Mouse (Mus musculus): ENCODE data around the gene Taok1. TPM values are rescaled to one million over a fixed set of nuclear protein-coding genes. Genes with fewer than 3 reads are reported as not detected.

The Taok1 gene
- polyA plus RNA-seq, 1 experiment from 2014 or later: 11.8 TPM

DNA sequence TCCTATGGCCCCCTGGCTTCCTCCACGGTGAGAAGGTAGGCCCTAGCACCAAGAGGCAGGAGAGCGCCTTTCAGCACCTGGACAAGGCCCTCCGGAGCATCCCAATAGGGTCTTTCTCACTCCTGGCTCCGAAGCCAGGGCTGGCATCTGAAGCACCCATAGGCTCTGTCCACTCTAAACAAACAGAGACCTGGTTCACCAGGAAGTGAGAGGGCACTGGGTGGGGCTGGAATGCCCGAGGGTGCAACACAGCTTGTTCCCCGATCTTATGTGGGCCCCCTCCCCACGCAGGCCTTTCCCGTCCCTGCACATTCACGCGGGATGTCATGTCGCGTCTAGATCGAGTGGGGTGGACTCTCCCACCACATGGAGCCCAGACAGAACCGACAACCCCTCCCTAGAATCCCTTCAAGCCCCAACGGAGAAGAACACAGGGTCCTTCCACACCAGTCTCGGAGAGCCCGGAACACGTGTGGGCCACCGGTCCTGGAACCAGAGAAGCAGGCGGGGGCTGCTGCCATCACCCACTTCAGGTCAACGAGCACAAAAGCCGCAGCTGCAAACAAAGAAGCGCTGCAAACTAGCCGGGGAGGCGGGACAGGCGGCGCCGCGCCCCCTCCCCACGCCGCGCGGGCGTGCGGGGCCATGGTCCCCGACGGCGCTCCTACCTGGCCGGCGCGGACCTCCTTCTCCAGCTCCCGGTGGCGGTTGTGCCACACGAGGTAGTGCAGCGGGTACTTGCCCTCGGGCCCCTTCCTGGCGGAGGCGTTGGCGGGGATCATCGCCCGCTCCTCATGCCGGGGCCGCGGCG is 118.6 kb downstream of the Taok1 start:
- Histone ChIP-seq H3K4me1 (replicated peaks; ENCODE audit: control insufficient read depth, insufficient read depth) (peaks cover 13% of the 10 kb centered on the region), H3K36me3 (ENCODE audit: control insufficient read depth, insufficient read depth, low read length) (no peaks in the 10 kb centered on the region), H3K9ac (ENCODE audit: low read length) (peak overlapping the region; percentile 76), H3K4me2 (replicated peaks; ENCODE audit: low read depth) (peak overlapping the region; percentile 97), H3K9me3 (ENCODE audit: control insufficient read depth, low read length) (no peaks in the 10 kb centered on the region), H3K27me3 (ENCODE audit: control insufficient read depth, insufficient read depth, low read length) (no peaks in the 10 kb centered on the region), H3K4me3 (ENCODE audit: low read depth, low read length) (peak overlapping the region; percentile 77), H3K27ac (replicated peaks) (no peak overlapping the region)
- 8% methylated on average over 34 of the region's 55 CpGs for WGBS
- DNase-seq (ENCODE audit: low spot score): peak; percentile 39
- no peak for ATAC-seq (ENCODE audit: low FRiP score, low TSS enrichment)
- TF ChIP-seq CTCF (IDR thresholded peaks at IDR 0.05; ENCODE audit: low read depth) (no peak), EP300 (optimal IDR thresholded peaks at IDR 0.05) (no peak)

DNA sequence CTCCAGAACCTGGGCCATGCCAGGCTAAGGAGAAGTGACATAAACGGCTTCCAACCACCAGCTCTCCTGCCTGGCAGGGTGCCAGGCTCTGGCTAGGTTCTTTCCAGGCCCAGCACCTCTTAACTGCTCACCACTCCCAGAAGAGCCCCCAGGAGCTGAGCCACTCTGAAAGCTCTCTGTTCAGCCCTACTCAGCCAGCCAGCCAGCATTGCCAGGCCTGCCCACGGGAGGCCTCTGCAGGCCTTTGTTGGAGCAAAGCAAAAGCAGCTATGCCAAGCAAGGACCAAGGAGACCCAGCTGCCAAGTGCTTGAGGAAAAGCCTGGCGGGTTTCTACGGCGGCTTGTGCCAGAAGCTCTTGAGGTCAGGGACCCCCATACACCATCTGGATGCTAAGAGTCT is 120.8 kb downstream of the Taok1 start:
- H3K4me2 ChIP-seq (replicated peaks; ENCODE audit: low read depth): no peak overlapping the region
- DNase-seq (ENCODE audit: low spot score) (no peak), ATAC-seq (ENCODE audit: low FRiP score, low TSS enrichment) (no peak)
- no peaks in the 10 kb centered on the region for H3K9me3 ChIP-seq (ENCODE audit: control insufficient read depth, low read length)
- H3K27me3 ChIP-seq (ENCODE audit: control insufficient read depth, insufficient read depth, low read length): no peaks in the 10 kb centered on the region
- no peaks in the 10 kb centered on the region for H3K36me3 ChIP-seq (ENCODE audit: control insufficient read depth, insufficient read depth, low read length)
- WGBS: 57% methylated on average over 5 of the region's 5 CpGs
- TF ChIP-seq CTCF (IDR thresholded peaks at IDR 0.05; ENCODE audit: low read depth) (peak; percentile 39), EP300 (optimal IDR thresholded peaks at IDR 0.05) (no peak)
- peaks cover 13% of the 10 kb centered on the region for H3K4me1 ChIP-seq (replicated peaks; ENCODE audit: control insufficient read depth, insufficient read depth)
- no peak overlapping the region for H3K4me3 ChIP-seq (ENCODE audit: low read depth, low read length)
- no peak overlapping the region for H3K27ac ChIP-seq (replicated peaks)
- H3K9ac ChIP-seq (ENCODE audit: low read length): no peak overlapping the region

DNA sequence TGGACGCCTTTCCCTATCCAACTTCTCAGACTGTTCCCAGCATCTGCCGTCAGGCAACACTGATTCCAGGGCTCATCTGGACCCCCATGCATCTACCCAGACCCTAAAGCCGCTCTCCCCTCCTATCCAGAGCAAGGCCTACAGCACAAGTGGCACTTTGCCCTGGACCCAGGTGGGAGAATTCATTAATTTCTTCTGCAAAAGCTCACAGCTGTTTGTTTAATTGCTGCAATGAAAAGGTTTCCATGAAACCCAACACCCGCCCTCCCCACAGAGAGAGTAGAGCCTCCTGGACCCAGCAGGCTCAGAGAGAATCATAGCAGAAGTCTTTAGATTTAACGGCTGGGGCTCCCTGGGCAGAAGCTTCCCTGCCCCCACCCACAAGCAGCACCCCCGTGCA is 122.4 kb downstream of the Taok1 start:
- ATAC-seq (ENCODE audit: low FRiP score, low TSS enrichment) (no peak), DNase-seq (ENCODE audit: low spot score) (no peak)
- Histone ChIP-seq H3K4me1 (replicated peaks; ENCODE audit: control insufficient read depth, insufficient read depth) (peaks cover 7% of the 10 kb centered on the region), H3K27ac (replicated peaks) (no peak overlapping the region), H3K4me2 (replicated peaks; ENCODE audit: low read depth) (no peak overlapping the region), H3K36me3 (ENCODE audit: control insufficient read depth, insufficient read depth, low read length) (no peaks in the 10 kb centered on the region), H3K9ac (ENCODE audit: low read length) (no peak overlapping the region), H3K4me3 (ENCODE audit: low read depth, low read length) (no peak overlapping the region), H3K9me3 (ENCODE audit: control insufficient read depth, low read length) (no peaks in the 10 kb centered on the region), H3K27me3 (ENCODE audit: control insufficient read depth, insufficient read depth, low read length) (no peaks in the 10 kb centered on the region)
- TF ChIP-seq CTCF (IDR thresholded peaks at IDR 0.05; ENCODE audit: low read depth) (no peak), EP300 (optimal IDR thresholded peaks at IDR 0.05) (no peak)
- WGBS: 56% methylated on average over 6 of the region's 6 CpGs

DNA sequence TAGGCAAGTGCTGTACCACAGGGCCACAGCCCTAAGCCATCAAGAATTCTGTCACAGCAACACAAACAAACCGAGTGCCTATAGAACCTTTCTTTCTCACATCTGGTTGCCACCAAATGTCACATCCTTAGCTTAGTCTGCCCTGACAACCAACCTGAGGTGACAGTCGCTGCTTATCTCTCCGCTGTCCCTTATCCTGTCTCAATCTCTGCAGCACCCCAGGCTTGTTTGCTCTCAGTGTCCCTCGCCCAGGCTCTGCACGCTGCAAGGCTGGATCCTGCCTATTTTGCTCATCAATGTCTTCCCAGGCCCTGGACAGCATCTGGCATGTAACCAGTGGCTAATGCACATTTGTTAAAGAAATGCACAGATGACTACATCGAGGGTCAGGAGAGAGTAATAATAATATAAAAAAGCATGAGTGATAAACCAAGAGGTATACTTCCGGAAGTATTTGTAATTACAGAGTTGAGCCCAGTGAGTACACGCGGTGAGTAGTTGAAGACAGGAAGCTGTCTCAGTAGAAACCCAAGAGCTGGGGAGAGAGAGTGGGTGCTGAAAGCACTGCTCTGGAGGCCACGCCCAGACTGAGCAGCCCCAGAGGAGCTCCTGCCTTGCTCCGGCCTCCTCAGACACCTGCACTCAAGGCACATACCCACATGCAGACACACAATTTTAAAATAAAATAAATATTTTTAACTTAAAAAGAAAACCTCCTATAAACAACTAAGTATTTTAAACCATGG is 123.9 kb downstream of the Taok1 start:
- no peak overlapping the region for H3K4me2 ChIP-seq (replicated peaks; ENCODE audit: low read depth)
- no peak for DNase-seq (ENCODE audit: low spot score)
- no peak overlapping the region for H3K4me3 ChIP-seq (ENCODE audit: low read depth, low read length)
- H3K9ac ChIP-seq (ENCODE audit: low read length): no peak overlapping the region
- H3K27me3 ChIP-seq (ENCODE audit: control insufficient read depth, insufficient read depth, low read length): no peaks in the 10 kb centered on the region
- 51% methylated on average over 11 of the region's 11 CpGs for WGBS
- H3K27ac ChIP-seq (replicated peaks): no peak overlapping the region
- H3K4me1 ChIP-seq (replicated peaks; ENCODE audit: control insufficient read depth, insufficient read depth): peaks cover 5% of the 10 kb centered on the region
- no peaks in the 10 kb centered on the region for H3K36me3 ChIP-seq (ENCODE audit: control insufficient read depth, insufficient read depth, low read length)
- no peaks in the 10 kb centered on the region for H3K9me3 ChIP-seq (ENCODE audit: control insufficient read depth, low read length)
- TF ChIP-seq EP300 (optimal IDR thresholded peaks at IDR 0.05) (no peak), CTCF (IDR thresholded peaks at IDR 0.05; ENCODE audit: low read depth) (no peak)
- no peak for ATAC-seq (ENCODE audit: low FRiP score, low TSS enrichment)

DNA sequence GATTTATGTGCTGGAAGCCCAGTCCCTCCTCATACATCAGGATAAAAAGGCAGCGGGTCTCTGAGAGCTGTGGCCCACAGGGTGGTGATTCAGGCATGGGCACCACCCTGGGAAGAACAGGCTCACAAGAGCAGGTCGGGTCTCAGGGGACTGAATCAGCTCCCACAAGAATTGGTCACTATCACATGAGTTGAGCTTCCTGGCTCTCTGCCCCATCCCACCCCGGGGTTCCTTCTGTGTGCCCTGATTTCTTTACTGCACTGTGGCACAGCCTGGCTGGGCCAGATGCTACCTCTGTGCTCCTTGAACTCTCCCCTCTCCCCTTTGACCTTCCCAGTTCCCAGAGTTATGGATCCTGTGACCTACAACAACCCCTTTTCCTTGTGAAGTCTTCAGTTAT is 124.6 kb downstream of the Taok1 start:
- Histone ChIP-seq H3K27ac (replicated peaks) (no peak overlapping the region), H3K9ac (ENCODE audit: low read length) (no peak overlapping the region), H3K36me3 (ENCODE audit: control insufficient read depth, insufficient read depth, low read length) (no peaks in the 10 kb centered on the region), H3K4me3 (ENCODE audit: low read depth, low read length) (no peak overlapping the region), H3K4me2 (replicated peaks; ENCODE audit: low read depth) (no peak overlapping the region), H3K27me3 (ENCODE audit: control insufficient read depth, insufficient read depth, low read length) (no peaks in the 10 kb centered on the region), H3K9me3 (ENCODE audit: control insufficient read depth, low read length) (no peaks in the 10 kb centered on the region), H3K4me1 (replicated peaks; ENCODE audit: control insufficient read depth, insufficient read depth) (peaks cover 5% of the 10 kb centered on the region; the same call in 1 of the 2 replicates)
- WGBS: 72% methylated on average over 3 of the region's 3 CpGs
- TF ChIP-seq EP300 (optimal IDR thresholded peaks at IDR 0.05) (no peak), CTCF (IDR thresholded peaks at IDR 0.05; ENCODE audit: low read depth) (no peak)
- no peak for DNase-seq (ENCODE audit: low spot score)
- no peak for ATAC-seq (ENCODE audit: low FRiP score, low TSS enrichment)

Other genes starting within 250 kb of the Taok1 start
- 0.11 and 0.22 TPM in 2 replicates for gene Coro6, start 145.4 kb downstream of the Taok1 start, polyA plus RNA-seq (2015; fragmentation: Nextera tagmentation; extraction: Ambion mirVana)
- 2.4 and 3.0 TPM in 2 replicates for gene Ankrd13b, start 118.1 kb downstream of the Taok1 start, polyA plus RNA-seq (2015; fragmentation: Nextera tagmentation; extraction: Ambion mirVana)
- gene Git1, start 114.3 kb downstream of the Taok1 start, polyA plus RNA-seq (2015; fragmentation: Nextera tagmentation; extraction: Ambion mirVana): 5.9 and 7.9 TPM in 2 replicates
- 1.8 and 1.9 TPM in 2 replicates for gene Abhd15, start 92.7 kb downstream of the Taok1 start, polyA plus RNA-seq (2015; fragmentation: Nextera tagmentation; extraction: Ambion mirVana)
- 19.5 and 20.9 TPM in 2 replicates for gene Trp53i13, start 91.8 kb downstream of the Taok1 start, polyA plus RNA-seq (2015; fragmentation: Nextera tagmentation; extraction: Ambion mirVana)
- gene Gm10392, start 88.6 kb downstream of the Taok1 start, polyA plus RNA-seq (2015; fragmentation: Nextera tagmentation; extraction: Ambion mirVana): 0.06 and 0.07 TPM in 2 replicates
- 2.7 and 2.8 TPM in 2 replicates for gene Nufip2, start 78.3 kb upstream of the Taok1 start, polyA plus RNA-seq (2015; fragmentation: Nextera tagmentation; extraction: Ambion mirVana)
- not detected in 2 replicates for gene Cryba1, start 117.5 kb upstream of the Taok1 start, polyA plus RNA-seq (2015; fragmentation: Nextera tagmentation; extraction: Ambion mirVana)
- 34.3 and 38.7 TPM in 2 replicates for gene Myo18a, start 155.4 kb upstream of the Taok1 start, polyA plus RNA-seq (2015; fragmentation: Nextera tagmentation; extraction: Ambion mirVana)
- 0.40 TPM in 2 replicates for gene Gm10277, start 179.9 kb upstream of the Taok1 start, polyA plus RNA-seq (2015; fragmentation: Nextera tagmentation; extraction: Ambion mirVana)

All from stomach, postnatal 0 days (tissue).